Mouse (Mus musculus) thymus, postnatal 36 days (tissue): ENCODE measurements around the gene Rnf24.
"Not testable (repeated sequence)": the region's sequence is repeated elsewhere in the genome, so short reads cannot be mapped to it uniquely, and the experiment has no call there.

Experiments
- DNase-seq, 2 experiments: peaks; one replicate each; pipeline ENCODE4 v3.0.0; 2022; ENCODE audit warnings: mixed read lengths in 2 of 2

Rnf24 gene

GRCm38 (mm10) chr2:131337602-131338001, 15.1 kb downstream of the Rnf24 start:
- DNase-seq: no peak

- DNase-seq: no peak
These were observed 22.1 kb downstream of the Rnf24 start for GRCm38 (mm10) chr2:131330548-131330947.

GRCm38 (mm10) chr2:131328981-131329380, 23.7 kb downstream of the Rnf24 start:
- DNase-seq: no peak

DNA sequence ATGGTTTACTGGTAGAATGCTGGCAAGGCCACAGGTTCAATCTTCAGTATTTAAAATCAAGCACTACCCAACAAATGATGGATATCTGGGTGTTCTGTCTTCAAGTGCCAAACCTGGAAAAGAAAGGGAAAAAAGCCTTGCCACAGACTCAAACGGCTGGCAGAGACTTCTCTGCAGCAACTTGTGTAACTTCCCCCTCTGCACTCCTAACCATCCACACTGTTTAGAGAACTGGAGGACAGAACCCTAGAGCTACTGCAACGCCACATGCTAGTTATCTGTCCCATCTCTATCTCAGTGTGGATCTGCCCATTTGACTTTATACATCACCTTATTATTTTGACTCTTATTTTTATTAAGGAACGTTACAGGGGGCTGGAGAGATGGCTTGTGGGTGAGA, 26.6 kb downstream of the Rnf24 start:
- no peak for DNase-seq

- no peak for DNase-seq
These were observed 29.0 kb downstream of the Rnf24 start for GRCm38 (mm10) chr2:131323675-131324074.

GRCm38 (mm10) chr2:131321192-131321591, 31.5 kb downstream of the Rnf24 start:
- DNase-seq: peak; percentile 32 to 37

DNA sequence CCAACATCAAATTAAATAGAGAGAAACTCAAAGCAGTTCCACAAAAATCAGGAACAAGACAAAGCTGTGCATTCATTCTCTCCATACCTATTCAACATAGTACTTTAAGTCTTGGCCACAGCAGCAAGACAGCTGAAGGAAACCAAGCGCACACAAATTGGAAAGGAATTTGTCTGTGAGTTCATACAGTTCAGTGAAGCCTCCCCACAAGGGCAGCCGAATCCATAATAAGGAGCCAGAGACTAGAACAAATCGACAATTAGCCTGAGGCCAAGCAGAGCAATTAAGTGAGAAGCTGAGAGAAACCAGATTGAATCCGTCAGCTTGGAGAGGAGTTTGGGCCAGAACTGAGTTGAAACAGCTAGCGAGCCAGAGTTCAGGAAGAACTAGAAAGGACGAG, 33.3 kb downstream of the Rnf24 start:
- no peak for DNase-seq

DNA sequence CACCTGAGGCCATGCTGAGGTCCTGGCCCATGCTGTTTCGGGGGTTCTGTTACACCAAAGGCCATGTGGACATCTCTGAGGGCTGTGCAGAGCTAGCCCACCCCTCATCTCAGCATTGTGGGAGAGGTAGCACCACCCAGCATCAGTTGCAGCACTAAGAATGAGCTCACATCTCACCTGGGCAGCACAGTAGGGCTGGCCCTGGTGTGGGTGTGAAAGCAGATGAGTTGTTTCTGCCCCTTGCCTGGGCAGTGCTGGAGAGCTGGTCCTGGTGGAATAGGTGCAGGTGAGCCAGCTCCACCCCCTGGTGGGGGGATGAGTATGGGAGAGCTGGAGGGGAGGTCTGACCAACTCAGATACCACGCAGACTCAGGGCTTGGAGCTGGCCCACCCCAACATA, 36.5 kb downstream of the Rnf24 start:
- no peak for DNase-seq

DNA sequence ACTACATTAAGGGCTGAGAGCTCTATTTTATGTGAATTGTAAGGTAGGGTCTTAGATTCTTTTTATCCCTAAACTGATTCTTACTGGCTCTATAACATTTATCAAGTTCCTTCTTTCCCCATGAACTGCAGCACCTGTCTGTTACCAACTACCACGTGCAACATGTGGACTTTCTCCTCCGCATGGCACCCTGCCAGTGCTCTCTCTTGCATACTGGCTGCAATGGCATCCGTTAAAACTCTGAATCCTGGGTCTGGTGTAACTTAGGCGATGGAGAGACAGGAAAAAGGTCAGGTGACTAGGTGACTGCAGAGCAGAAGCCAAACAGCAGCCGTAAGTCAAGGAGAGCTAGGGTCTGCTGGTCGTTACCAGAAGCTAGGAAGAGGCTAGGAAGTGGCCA, 43.4 kb downstream of the Rnf24 start:
- DNase-seq: no peak

DNA sequence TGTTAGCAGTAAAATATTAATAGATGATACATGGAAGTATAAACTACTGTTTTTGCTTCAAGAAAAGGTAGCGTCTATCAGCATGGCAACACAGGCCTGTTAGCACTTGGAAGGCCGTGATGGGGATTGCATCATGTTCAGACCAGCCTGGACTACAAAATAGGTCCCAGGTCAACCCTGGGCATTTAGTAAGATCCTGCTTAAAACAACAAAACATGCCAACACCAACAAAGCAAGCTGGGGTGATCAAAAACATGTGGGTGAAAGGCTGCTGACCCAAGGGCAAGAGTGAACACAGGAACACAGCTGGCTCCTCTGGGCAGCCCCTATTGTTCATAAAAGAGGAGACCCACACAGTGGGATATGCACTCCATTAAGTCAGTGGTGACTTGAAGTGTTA, 44.9 kb downstream of the Rnf24 start:
- no peak for DNase-seq

GRCm38 (mm10) chr2:131307391-131307790, 45.3 kb downstream of the Rnf24 start:
- DNase-seq: no peak

DNA sequence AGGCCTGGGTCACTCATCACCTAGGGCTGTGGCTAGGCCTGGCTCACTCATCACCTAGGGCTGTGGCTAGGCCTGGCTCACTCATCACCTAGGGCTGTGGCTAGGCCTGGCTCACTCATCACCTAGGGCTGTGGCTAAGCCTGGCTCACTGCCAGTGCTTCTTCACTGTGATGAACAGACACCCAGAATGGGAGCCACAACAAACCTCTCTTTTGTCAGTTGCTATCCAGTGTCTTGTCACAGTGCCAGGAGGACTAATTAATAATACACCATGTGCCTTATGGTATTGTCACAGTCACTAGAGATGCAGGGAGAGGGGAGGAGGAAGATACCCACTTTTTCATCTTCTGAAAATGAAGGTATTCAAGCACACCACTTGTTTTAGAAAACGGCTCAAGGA, 47.5 kb downstream of the Rnf24 start:
- DNase-seq: not testable (repeated sequence)

- no peak for DNase-seq
These were observed 48.2 kb downstream of the Rnf24 start for GRCm38 (mm10) chr2:131304497-131304896.

GRCm38 (mm10) chr2:131301635-131302034, 51.1 kb downstream of the Rnf24 start:
- DNase-seq: no peak

GRCm38 (mm10) chr2:131300485-131300884, 52.2 kb downstream of the Rnf24 start:
- DNase-seq: no peak

- not testable (repeated sequence) for DNase-seq
These were observed 54.0 kb downstream of the Rnf24 start for GRCm38 (mm10) chr2:131298674-131299073.

DNA sequence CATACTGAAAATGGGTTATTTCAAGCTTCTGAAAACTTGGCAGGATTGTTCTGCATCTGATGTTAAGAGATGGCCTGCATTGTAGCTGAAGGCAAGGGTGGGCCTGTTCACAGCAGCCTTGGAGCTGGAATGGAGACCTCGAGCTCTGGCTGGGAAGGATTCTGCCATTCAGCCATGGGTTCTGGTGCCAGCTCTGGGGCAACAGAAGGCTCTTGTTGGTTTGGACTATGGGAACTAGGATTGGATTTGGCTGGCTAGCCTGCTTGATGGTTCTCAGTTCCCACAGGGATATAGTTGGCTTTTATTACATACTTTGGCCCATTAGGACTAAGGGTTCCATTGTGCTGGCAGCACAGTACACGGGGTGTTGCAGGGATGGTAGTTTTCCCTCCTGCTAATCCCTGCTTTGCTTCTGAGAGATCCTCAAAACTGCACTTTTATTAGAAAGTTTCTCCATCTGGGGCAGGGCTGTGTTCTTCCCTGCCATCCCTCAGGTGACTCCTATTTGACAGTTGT, 55.9 kb downstream of the Rnf24 start:
- DNase-seq: no peak

GRCm38 (mm10) chr2:131290669-131291068, 62.0 kb downstream of the Rnf24 start:
- DNase-seq: no peak

DNA sequence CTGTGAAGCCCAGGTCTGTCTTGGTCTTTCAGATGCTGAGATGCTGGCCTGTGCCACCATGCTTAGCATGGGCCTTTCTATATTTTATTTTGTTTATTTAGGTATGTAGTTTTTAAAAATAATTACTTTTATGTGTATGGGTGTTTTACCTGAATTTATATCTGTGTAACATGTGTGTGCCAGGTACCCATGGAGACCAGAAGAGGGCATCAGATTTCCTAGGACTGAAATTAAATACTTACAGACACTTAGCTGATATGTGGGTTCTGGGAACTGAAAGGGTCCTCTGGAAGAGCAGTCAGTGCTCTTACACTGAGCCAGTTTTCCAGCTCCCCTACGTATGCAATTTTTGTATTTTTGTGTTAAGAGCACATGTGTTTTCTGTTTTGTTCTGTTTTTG, 66.4 kb downstream of the Rnf24 start:
- DNase-seq: no peak

- no peak for DNase-seq
These were observed 71.1 kb downstream of the Rnf24 start for GRCm38 (mm10) chr2:131281596-131281995.

GRCm38 (mm10) chr2:131276722-131277121, 76.0 kb downstream of the Rnf24 start:
- DNase-seq: no peak

DNA sequence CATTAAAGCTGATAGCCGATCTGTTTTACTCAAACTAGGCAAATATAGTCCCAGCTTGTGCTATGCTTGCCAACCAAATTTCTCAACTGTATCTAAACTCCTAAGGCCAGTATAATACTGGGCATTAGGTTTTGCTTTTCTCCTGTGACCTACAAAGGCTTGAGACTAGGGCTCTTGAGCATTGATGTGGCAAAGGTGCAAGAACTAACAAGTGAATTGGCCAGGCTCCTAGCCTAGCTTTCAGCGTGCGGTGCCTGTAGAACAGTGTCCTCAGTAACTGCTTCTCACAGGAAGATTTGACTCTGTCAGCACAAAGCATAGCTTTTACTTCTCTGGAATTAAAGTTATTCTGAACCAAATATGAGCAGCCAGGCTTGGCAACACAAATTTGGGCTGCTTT, 77.2 kb downstream of the Rnf24 start:
- DNase-seq: no peak

GRCm38 (mm10) chr2:131265056-131265455, 87.6 kb downstream of the Rnf24 start:
- no peak for DNase-seq

DNA sequence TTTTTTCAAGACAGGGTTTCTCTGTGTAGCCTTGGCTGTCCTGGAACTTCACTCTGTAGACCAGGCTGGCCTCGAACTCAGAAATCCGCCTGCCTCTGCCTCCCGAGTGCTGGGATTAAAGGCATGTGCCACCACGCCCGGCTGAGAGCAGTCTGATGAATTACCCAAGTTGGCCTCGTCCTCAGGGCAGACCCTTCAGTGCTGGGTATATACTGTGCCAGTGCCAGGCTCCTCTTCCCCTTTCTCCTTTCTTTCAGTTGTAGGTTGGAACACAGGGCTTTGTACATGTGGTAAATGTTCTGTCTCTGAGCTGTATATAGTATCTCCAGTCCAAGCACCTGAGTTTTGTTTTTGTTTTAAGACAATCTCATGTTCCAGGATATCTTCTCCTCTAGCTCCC, 88.7 kb downstream of the Rnf24 start:
- DNase-seq: no peak
